10 mouse cellular contexts compared by ENCODE assay signal in the genomic region with DNA sequence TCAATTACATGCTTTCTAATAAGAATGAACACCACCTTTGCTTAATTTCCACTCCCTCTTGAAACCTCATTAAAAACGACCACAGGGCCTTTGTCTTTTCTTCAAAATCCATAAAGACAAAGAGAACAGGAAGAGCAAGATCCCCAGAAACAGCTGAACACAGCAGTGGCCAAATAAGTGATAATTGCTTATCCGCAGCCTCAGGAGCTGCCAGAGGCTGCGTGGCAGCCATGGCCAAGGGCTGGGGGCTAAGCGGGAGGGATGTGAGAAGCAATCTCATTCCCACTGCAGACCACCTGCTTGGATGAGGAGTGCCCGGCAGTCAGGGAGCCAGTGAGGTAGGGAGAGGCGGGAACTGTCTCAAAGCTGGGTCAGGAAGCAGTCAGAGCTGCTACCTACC.
DNase-seq lines count a peak whose midpoint lies in the region; ATAC-seq and TF ChIP-seq lines count a peak whose summit lies in the region.
"Had no signal": no experiment of that assay in that cellular context is flagged by ENCODE, and none has a peak within 500 bp of the region (broad histone marks: within the 10 kb centered on the region; RNA-seq: fewer than 3 reads in every experiment).

No protein-coding gene starts in this region.

- H3K27me3 ChIP-seq in megakaryocyte, embryonic 14.5 days (replicated peaks), result no peaks in the 10 kb centered on the region
- H3K27me3 ChIP-seq in hindbrain, embryonic 15.5 days, result no peaks in the 10 kb centered on the region
- H3K27me3 ChIP-seq: stomach, embryonic 15.5 days had no signal

- intact Hi-C loops in gastrocnemius, adult 2 months (cut with DNase I), result no loop called here

- peaks cover 31% of the 10 kb centered on the region for H3K9me3 ChIP-seq in megakaryocyte, embryonic 14.5 days
- H3K9me3 ChIP-seq in hindbrain, embryonic 15.5 days, result no peaks in the 10 kb centered on the region
- H3K9me3 ChIP-seq: stomach, embryonic 15.5 days had no signal

- no peak for TF ChIP-seq CTCF in gastrocnemius, adult 2 months (IDR thresholded peaks at IDR 0.05)

- no peaks in the 10 kb centered on the region; the same call in 1 of the 2 replicates for H3K4me1 ChIP-seq in megakaryocyte, embryonic 14.5 days
- H3K4me1 ChIP-seq in hindbrain, embryonic 15.5 days (replicated peaks), result peaks cover 11% of the 10 kb centered on the region
- H3K4me1 ChIP-seq: stomach, embryonic 15.5 days had no signal

- no peak overlapping the region for H3K4me3 ChIP-seq in gastrocnemius, adult 2 months
- H3K4me3 ChIP-seq in megakaryocyte, embryonic 14.5 days (replicated peaks), result peak overlapping the region; percentile 3
- H3K4me3 ChIP-seq in hindbrain, embryonic 15.5 days, result no peak overlapping the region
- H3K4me3 ChIP-seq: stomach, embryonic 15.5 days had no signal

- no peak for DNase-seq in gastrocnemius, adult 2 months
- DNase-seq in gastrocnemius, postnatal 25 days, result no peak
- DNase-seq in retina, postnatal 1 day, result peak; percentile 51
- no peak for DNase-seq in ovary, postnatal 14 days (ENCODE audit: low spot score)
- DNase-seq in spleen, postnatal 14 days (ENCODE audit: low spot score in 2 of 2), result no peak

- 13% methylated on average over 6 of the region's 6 CpGs for WGBS in hindbrain, embryonic 15.5 days

- no peak for ATAC-seq in megakaryocyte, adult 5-6 weeks (ENCODE audit: poor library complexity, severe bottlenecking)
- ATAC-seq in hindbrain, embryonic 15.5 days (ENCODE audit: low FRiP score, low read depth), result peak; percentile 70; the same call in 1 of the 2 replicates
- ATAC-seq: Patski had no signal

- no peak overlapping the region for H3K9ac ChIP-seq in hindbrain, embryonic 15.5 days
- H3K9ac ChIP-seq: stomach, embryonic 15.5 days had no signal

- peaks cover 14% of the 10 kb centered on the region for H3K36me3 ChIP-seq in megakaryocyte, embryonic 14.5 days (replicated peaks; ENCODE audit: low read length)
- no peaks in the 10 kb centered on the region for H3K36me3 ChIP-seq in hindbrain, embryonic 15.5 days
- H3K36me3 ChIP-seq: stomach, embryonic 15.5 days had no signal

- peak overlapping the region; percentile 66; the same call in 1 of the 2 replicates for H3K27ac ChIP-seq in gastrocnemius, adult 2 months
- H3K27ac ChIP-seq in hindbrain, embryonic 15.5 days (replicated peaks), result peak overlapping the region; percentile 67
- H3K27ac ChIP-seq: stomach, embryonic 15.5 days had no signal

- H3K4me2 ChIP-seq in hindbrain, embryonic 15.5 days, result peak overlapping the region; percentile 9; the same call in 1 of the 2 replicates
- H3K4me2 ChIP-seq: stomach, embryonic 15.5 days had no signal
